Mouse (Mus musculus) embryonic stem cell, embryonic (primary cell): ENCODE measurements around the gene Methig1.

ENCODE experiments used
- CTCF ChIA-PET, 4 experiments: fragments of 300-600 bp in 2 of 4; fragments of 350-600 bp in 2 of 4; sonication (Branson Sonifier 250); formaldehyde crosslinking; loops; one replicate each; lab custom pipeline; 2022; ENCODE audit warnings: inconsistent platforms in 2 of 4; lab: Charles Lee
- POLR2A ChIA-PET, 4 experiments: fragments of 300-600 bp in 2 of 4; fragments of 350-600 bp in 2 of 4; sonication (Branson Sonifier 250); formaldehyde crosslinking; loops; one replicate each; lab custom pipeline; 2022; ENCODE audit warnings: antibody characterized with exemption in 4 of 4, inconsistent platforms in 1 of 4; lab: Charles Lee

Methig1 gene

GRCm38 (mm10) chr15:100402347-100402746 is 49.4 kb downstream of the Methig1 start:
- POLR2A ChIA-PET, result interaction anchor here in 2 of 4 experiments (1.5 to 2.3 kb wide), 3 partner anchors 9 to 11 kb away, joined by 3 to 5 read pairs (median 5); no protein-coding TSS in a partner anchor
- CTCF ChIA-PET, result interaction anchor here in 2 of 4 experiments (0.6 to 1.5 kb wide), 2 partner anchors 56 to 156 kb away, joined by 3 to 6 read pairs; no protein-coding TSS in a partner anchor

- ChIA-PET CTCF (interaction anchor here in 1 of 4 experiments (1.5 kb wide), 1 partner anchor 55 kb away, joined by 3 read pairs; no protein-coding TSS in a partner anchor), POLR2A (interaction anchor here in 1 of 4 experiments (1.7 to 2.3 kb wide), 2 partner anchors 9 to 11 kb away, joined by 5 read pairs; no protein-coding TSS in a partner anchor)
These were observed 49.8 kb downstream of the Methig1 start for GRCm38 (mm10) chr15:100402798-100403197.

GRCm38 (mm10) chr15:100403318-100404000 is 50.5 kb downstream of the Methig1 start:
- ChIA-PET CTCF (interaction anchor here in 1 of 4 experiments (1.5 kb wide), 1 partner anchor 55 kb away, joined by 3 read pairs; no protein-coding TSS in a partner anchor), POLR2A (interaction anchor here in 1 of 4 experiments (1.6 kb wide), 1 partner anchor 18 kb away, joined by 3 read pairs; the partner anchor contains the start of gene Gm5475)

- ChIA-PET CTCF (interaction anchor here in 1 of 4 experiments (0.5 to 0.7 kb wide), 4 partner anchors 208 to 332 kb away, joined by 4 read pairs; no protein-coding TSS in a partner anchor), POLR2A (interaction anchor here in 3 of 4 experiments (0.6 to 2.2 kb wide), 18 partner anchors 8 to 450 kb away, joined by 3 to 14 read pairs (median 4); partner anchors contain the start of gene Gm5475 (in 2 of the 3))
These were observed 53.1 kb downstream of the Methig1 start for GRCm38 (mm10) chr15:100406088-100406487.

GRCm38 (mm10) chr15:100410918-100411672 is 58.1 kb downstream of the Methig1 start:
- POLR2A ChIA-PET, result interaction anchor here in 1 of 4 experiments (0.7 to 1.0 kb wide), 3 partner anchors 9 to 308 kb away, joined by 3 to 5 read pairs (median 3); no protein-coding TSS in a partner anchor
- CTCF ChIA-PET, result no interaction called here

- ChIA-PET CTCF (no interaction called here), POLR2A (interaction anchor here in 2 of 4 experiments (0.7 to 1.1 kb wide), 6 partner anchors 10 to 308 kb away, joined by 3 to 5 read pairs (median 4); no protein-coding TSS in a partner anchor)
These were observed 58.8 kb downstream of the Methig1 start for GRCm38 (mm10) chr15:100411731-100412130.

GRCm38 (mm10) chr15:100413306-100413705 is 60.4 kb downstream of the Methig1 start:
- ChIA-PET CTCF (interaction anchor here in 1 of 4 experiments (0.5 kb wide), 1 partner anchor 25 kb away, joined by 4 read pairs; no protein-coding TSS in a partner anchor), POLR2A (interaction anchor here in 1 of 4 experiments (0.6 to 2.5 kb wide), 8 partner anchors 10 to 214 kb away, joined by 3 to 14 read pairs (median 4); partner anchors contain the start of gene Gm5475)

GRCm38 (mm10) chr15:100414011-100414410 is 61.1 kb downstream of the Methig1 start:
- CTCF ChIA-PET, result interaction anchor here in 2 of 4 experiments (0.5 to 0.6 kb wide), 2 partner anchors 26 to 88 kb away, joined by 3 to 4 read pairs; no protein-coding TSS in a partner anchor
- POLR2A ChIA-PET, result interaction anchor here in 2 of 4 experiments (1.1 to 2.5 kb wide), 11 partner anchors 8 to 214 kb away, joined by 3 to 14 read pairs (median 4); partner anchors contain the start of gene Gm5475 (in 1 of the 2)

- CTCF ChIA-PET, result interaction anchor here in 1 of 4 experiments (1.0 kb wide), 1 partner anchor 42 kb away, joined by 4 read pairs; no protein-coding TSS in a partner anchor
- POLR2A ChIA-PET, result interaction anchor here in 2 of 4 experiments (0.9 to 2.5 kb wide), 12 partner anchors 8 to 183 kb away, joined by 3 to 14 read pairs (median 4); partner anchors contain the start of genes Gm5475 (in 1 of the 2) and Slc11a2 (in 1 of the 2)
These were observed 62.0 kb downstream of the Methig1 start for GRCm38 (mm10) chr15:100414942-100415341.

- ChIA-PET CTCF (interaction anchor here in 2 of 4 experiments (0.5 to 1.0 kb wide), 3 partner anchors 40 to 354 kb away, joined by 3 to 4 read pairs (median 3); no protein-coding TSS in a partner anchor), POLR2A (interaction anchor here in 2 of 4 experiments (0.7 to 2.0 kb wide), 8 partner anchors 9 to 512 kb away, joined by 3 to 9 read pairs (median 4); partner anchors contain the start of gene Slc11a2 (in 1 of the 2))
These were observed 62.7 kb downstream of the Methig1 start for GRCm38 (mm10) chr15:100415684-100416083.

GRCm38 (mm10) chr15:100417854-100418450 is 65.0 kb downstream of the Methig1 start:
- POLR2A ChIA-PET, result no interaction called here
- CTCF ChIA-PET, result no interaction called here

- ChIA-PET CTCF (no interaction called here), POLR2A (interaction anchor here in 3 of 4 experiments (0.6 to 1.1 kb wide), 4 partner anchors 55 to 705 kb away, joined by 3 to 5 read pairs (median 3); no protein-coding TSS in a partner anchor)
These were observed 66.4 kb downstream of the Methig1 start for GRCm38 (mm10) chr15:100419311-100419710.

- ChIA-PET POLR2A (interaction anchor here in 2 of 4 experiments (0.6 kb wide), 3 partner anchors 54 to 706 kb away, joined by 3 read pairs; no protein-coding TSS in a partner anchor), CTCF (interaction anchor here in 2 of 4 experiments (0.8 to 1.3 kb wide), 2 partner anchors 31 to 45 kb away, joined by 3 to 4 read pairs; no protein-coding TSS in a partner anchor)
These were observed 67.2 kb downstream of the Methig1 start for GRCm38 (mm10) chr15:100419901-100420745.

- ChIA-PET CTCF (interaction anchor here in 2 of 4 experiments (0.8 to 1.3 kb wide), 2 partner anchors 30 to 46 kb away, joined by 3 to 4 read pairs; no protein-coding TSS in a partner anchor), POLR2A (interaction anchor here in 3 of 4 experiments (0.6 to 1.6 kb wide), 7 partner anchors 15 to 449 kb away, joined by 3 to 5 read pairs (median 4); no protein-coding TSS in a partner anchor)
These were observed 68.3 kb downstream of the Methig1 start for GRCm38 (mm10) chr15:100421059-100421757.

GRCm38 (mm10) chr15:100421758-100422197 is 68.8 kb downstream of the Methig1 start, which contains the start of gene Gm5475:
Gm5475 (plus strand) TSS chr15:100422147.
- POLR2A ChIA-PET, result interaction anchor here (0.6 to 1.9 kb wide), 13 partner anchors 8 to 450 kb away, joined by 3 to 14 read pairs (median 5); no protein-coding TSS in a partner anchor
- CTCF ChIA-PET, result interaction anchor here in 2 of 4 experiments (1.0 to 3.5 kb wide), 3 partner anchors 29 to 47 kb away, joined by 3 to 9 read pairs (median 6); no protein-coding TSS in a partner anchor
